Mouse (Mus musculus) spleen, adult 2 months (tissue): ENCODE results near the gene Kdm6b. TPM values are rescaled to one million over a fixed set of nuclear protein-coding genes. Genes with fewer than 3 reads are reported as not detected.

ENCODE experiments used
- DNase-seq, 2 experiments: peaks; one replicate each; pipeline versions ENCODE4 v3.0.0 to v3.0.0-alpha.2; 2012 to 2021; ENCODE audit warnings: low spot score in 2 of 2, low read depth in 1 of 2
- H3K27ac ChIP-seq: fragments of 200-500 bp; 2 replicates; pipeline ENCODE4 v1.5.1; 2012; ENCODE audit warnings: low read length, inconsistent platforms; ENCODE audit not compliant: insufficient read depth
- H3K27me3 ChIP-seq: fragments of 200-500 bp; 2 replicates; pipeline ENCODE4 v1.6.1; 2012; ENCODE audit warnings: mild to moderate bottlenecking, moderate library complexity, low read length, inconsistent platforms; ENCODE audit not compliant: control insufficient read depth, insufficient read depth
- H3K36me3 ChIP-seq: fragments of 200-500 bp; 2 replicates; pipeline ENCODE4 v1.6.1; 2012; ENCODE audit warnings: mild to moderate bottlenecking, low read length, inconsistent platforms; ENCODE audit not compliant: control insufficient read depth, insufficient read depth
- H3K4me1 ChIP-seq: fragments of 200-500 bp; 2 replicates; pipeline ENCODE4 v1.6.1; 2011; ENCODE audit warnings: inconsistent platforms; ENCODE audit not compliant: control insufficient read depth, insufficient read depth, insufficient read length
- H3K4me3 ChIP-seq: fragments of 200-500 bp; 2 replicates; pipeline ENCODE4 v1.5.1; 2011; ENCODE audit warnings: mild to moderate bottlenecking, inconsistent platforms; ENCODE audit not compliant: insufficient read depth, insufficient read length; ENCODE audit errors: extremely low read depth
- CTCF ChIP-seq: fragments of 200-500 bp; IDR thresholded peaks from 2 replicates; pipeline ENCODE4 v1.5.1; 2011; ENCODE audit warnings: mild to moderate bottlenecking, inconsistent platforms; ENCODE audit not compliant: insufficient read depth, insufficient read length, insufficient replicate concordance; ENCODE audit errors: extremely low read depth
- POLR2A ChIP-seq: fragments of 200-500 bp; IDR thresholded peaks from 2 replicates; pipeline ENCODE4 v1.6.1; 2011; ENCODE audit warnings: low read depth, low read length, inconsistent platforms
- WGBS: fragments of 180-500 bp; shearing (Covaris S2); methylation state at CpG from one replicate; pipeline ENCODE4 v1.1.7; 2018; 5-methylcytosine and 5-hydroxymethylcytosine counted together
- polyA plus RNA-seq: library from polyadenylated mRNA; depleted of rRNA; stranded (reverse); fragments of >200 nt; gene quantifications from 2 replicates; pipeline ENCODE4 v1.2.3, GENCODE M21; 2012

The Kdm6b gene
- polyA plus RNA-seq, 1 experiment = 15.8 TPM

DNA sequence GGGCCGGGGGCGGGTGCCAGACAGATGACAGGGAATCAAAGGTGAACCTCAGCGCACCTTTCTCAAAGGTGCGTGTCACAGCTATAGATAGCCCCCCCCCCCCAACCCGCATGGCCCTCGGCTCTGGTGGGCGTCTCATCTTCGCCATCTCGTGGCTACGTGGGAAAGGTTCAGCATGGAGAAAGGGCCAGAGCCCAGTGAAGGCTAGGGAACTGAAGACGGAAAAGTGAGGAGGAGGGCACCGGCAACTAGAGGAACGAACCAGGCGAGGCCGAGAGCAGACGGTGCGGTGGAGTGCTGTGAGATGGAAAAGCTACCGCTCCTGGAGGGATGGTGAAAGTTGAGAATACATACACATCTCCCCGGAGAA is 6.0 kb upstream of the Kdm6b start:
- peaks cover 14% of the 10 kb centered on the region; the same call in 1 of the 2 replicates for H3K4me1 ChIP-seq
- under 1% methylated on average over 19 of the region's 19 CpGs for WGBS
- TF ChIP-seq CTCF (no peak), POLR2A (no peak)
- no peaks in the 10 kb centered on the region; the same call in 1 of the 2 replicates for H3K27me3 ChIP-seq
- no peaks in the 10 kb centered on the region for H3K36me3 ChIP-seq
- peak overlapping the region; percentile 53 for H3K4me3 ChIP-seq
- peak overlapping the region; percentile 37; the same call in 1 of the 2 replicates for H3K27ac ChIP-seq
- DNase-seq = no peak

DNA sequence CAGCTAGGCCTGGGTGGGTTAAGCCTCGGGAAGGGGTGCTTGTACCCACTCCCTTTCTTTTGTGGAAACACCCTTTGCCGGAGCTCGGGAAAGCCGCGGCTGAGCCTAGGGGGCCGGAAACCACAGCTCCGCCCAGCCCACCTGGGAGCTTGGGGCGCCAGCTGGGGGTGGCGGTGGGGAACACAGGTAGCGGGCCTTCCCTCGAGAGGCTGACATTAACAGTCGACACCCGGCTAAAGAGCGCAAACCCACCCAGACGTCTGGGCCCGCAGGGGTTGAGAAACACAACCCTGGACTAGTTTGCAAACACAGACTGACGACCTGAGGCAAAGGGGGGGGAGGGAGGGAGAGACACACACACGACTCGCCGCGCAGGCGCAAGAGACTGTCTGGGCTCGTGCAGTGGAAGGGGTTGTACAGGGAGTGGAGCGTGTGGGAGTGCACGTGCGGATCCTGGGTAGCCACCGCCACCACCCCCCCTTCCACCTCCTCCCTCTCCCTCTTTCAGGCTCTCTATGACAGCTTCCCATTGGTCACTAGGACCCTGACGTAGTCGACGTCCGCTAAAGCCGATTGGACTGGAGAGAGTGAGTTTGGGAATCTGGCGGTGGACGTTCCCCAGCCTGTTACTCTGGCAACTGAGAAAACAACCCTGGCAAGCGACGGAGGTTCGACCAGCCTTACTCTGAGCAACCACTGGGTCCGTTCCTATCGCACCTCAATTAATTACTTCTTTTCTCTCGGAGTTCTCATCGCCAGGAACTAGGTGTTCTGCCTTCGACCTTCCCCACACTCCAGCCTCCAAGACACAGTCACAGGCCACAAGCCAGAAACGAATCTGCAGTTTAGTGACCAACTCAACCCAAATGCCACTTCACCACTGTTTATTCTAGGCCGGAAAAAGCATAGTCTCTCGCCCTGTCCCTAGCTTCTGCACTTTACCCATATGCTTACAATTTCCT is 5.3 kb upstream of the Kdm6b start:
- Histone ChIP-seq H3K36me3 (no peaks in the 10 kb centered on the region), H3K27me3 (no peaks in the 10 kb centered on the region; the same call in 1 of the 2 replicates), H3K27ac (peak overlapping the region; percentile 63), H3K4me1 (peaks cover 14% of the 10 kb centered on the region; the same call in 1 of the 2 replicates), H3K4me3 (peak overlapping the region; percentile 48)
- WGBS = under 1% methylated on average over 45 of the region's 45 CpGs
- no peak for TF ChIP-seq POLR2A
- no peak for TF ChIP-seq CTCF
- peak; percentile 58 to 66 for DNase-seq

DNA sequence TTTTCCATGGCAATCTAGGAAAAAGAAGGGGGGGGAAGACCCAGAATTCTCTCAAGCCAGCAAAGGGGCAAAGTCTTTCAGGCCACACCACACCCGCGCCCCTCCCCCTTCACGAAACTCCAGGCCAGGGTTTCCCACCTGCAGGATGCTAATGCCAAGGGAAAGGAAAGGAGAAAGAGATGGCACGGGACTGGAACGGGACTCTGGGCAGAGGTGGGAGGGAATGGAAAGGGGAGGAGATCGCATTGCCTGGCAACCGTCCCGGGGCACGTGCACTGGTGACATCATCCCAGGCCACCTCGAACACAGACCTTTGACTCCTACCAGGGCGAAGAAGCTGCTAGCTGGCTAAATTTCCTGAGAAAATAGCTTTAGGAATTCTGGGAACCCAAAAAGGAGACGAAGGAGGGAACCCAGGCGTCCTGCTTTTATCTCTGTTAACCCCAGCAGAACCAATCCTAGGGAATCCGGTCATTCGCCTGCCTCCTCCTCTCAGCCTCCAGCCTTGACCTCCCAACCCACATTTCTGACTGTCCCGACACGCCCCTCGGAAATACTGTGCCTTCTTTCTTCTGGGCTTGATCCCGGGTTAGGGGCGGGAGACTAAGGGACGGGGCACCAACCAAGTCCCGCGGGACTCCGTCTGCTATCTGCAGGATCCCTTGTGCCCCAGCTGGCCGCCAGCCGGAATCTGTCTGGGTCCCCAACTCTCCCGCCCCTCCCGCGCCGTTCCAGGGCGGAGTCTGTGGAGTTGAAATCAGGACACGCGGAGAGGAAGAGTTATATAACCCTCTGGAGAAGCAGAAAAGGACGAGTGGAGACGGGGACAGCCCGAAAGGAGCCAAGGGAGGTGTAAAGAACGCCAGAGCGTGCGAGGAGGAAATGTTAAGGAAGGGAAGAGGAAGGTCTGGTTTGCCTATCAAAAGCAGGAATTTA is 4.2 kb upstream of the Kdm6b start:
- WGBS = 1% methylated on average over 39 of the region's 39 CpGs
- no peaks in the 10 kb centered on the region for H3K36me3 ChIP-seq
- peak overlapping the region; percentile 63 for H3K27ac ChIP-seq
- H3K4me1 ChIP-seq = peaks cover 14% of the 10 kb centered on the region; the same call in 1 of the 2 replicates
- DNase-seq = no peak
- no peaks in the 10 kb centered on the region; the same call in 1 of the 2 replicates for H3K27me3 ChIP-seq
- TF ChIP-seq POLR2A (0 out of 2 replicates have a peak, but pooled peaks have one; percentile 7), CTCF (no peak)
- peak overlapping the region; percentile 48 for H3K4me3 ChIP-seq

DNA sequence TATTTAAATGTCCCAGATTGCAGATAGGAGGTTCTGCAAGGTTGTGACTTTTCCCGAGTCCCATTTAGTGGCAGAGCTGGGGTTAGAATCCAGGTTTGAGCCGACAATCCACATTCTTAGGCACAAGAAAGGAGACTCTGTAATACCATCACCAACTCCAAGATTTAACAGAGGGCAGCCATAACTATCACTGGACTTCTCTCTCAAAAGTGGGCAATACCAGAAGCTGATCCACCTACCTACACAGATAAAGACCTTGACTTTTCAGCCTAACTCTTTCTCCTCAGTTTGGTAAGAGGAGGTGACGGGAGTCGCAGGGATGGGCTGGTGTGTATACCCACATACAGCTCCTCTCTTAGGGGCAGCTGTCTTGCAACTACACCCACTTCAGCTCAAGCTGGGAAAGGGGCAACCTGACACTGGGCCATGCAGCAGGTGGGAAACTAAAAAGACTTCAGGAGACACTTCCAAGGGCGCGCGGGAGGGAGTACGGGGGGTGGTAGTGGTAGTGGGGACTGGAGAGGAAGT is 3.5 kb upstream of the Kdm6b start:
- Histone ChIP-seq H3K36me3 (no peaks in the 10 kb centered on the region), H3K4me1 (peaks cover 14% of the 10 kb centered on the region; the same call in 1 of the 2 replicates), H3K27me3 (no peaks in the 10 kb centered on the region; the same call in 1 of the 2 replicates), H3K27ac (no peak overlapping the region; the same call in 1 of the 2 replicates), H3K4me3 (no peak overlapping the region)
- TF ChIP-seq CTCF (no peak), POLR2A (no peak)
- no peak for DNase-seq
- WGBS = 37% methylated on average over 8 of the region's 8 CpGs

DNA sequence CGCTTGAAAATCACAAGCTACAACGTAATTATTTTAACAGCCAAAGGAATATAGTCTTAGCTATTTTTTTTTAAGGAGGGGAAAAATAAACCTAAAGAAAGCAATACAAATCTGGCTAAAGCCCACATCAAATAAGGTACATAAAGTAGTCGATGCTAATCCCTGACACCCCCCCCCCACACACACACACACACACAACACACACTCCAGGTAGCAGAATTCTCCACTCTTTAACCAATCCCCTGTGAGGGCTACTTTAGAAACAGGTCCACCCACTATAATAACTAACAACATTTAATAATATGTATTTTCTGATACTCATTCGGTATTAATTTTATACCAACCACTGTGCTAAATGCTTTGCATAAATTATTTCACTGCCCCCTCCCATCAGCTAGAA is 3.0 kb upstream of the Kdm6b start:
- H3K4me1 ChIP-seq = peaks cover 14% of the 10 kb centered on the region; the same call in 1 of the 2 replicates
- no peaks in the 10 kb centered on the region for H3K27me3 ChIP-seq
- H3K27ac ChIP-seq = no peak overlapping the region

DNA sequence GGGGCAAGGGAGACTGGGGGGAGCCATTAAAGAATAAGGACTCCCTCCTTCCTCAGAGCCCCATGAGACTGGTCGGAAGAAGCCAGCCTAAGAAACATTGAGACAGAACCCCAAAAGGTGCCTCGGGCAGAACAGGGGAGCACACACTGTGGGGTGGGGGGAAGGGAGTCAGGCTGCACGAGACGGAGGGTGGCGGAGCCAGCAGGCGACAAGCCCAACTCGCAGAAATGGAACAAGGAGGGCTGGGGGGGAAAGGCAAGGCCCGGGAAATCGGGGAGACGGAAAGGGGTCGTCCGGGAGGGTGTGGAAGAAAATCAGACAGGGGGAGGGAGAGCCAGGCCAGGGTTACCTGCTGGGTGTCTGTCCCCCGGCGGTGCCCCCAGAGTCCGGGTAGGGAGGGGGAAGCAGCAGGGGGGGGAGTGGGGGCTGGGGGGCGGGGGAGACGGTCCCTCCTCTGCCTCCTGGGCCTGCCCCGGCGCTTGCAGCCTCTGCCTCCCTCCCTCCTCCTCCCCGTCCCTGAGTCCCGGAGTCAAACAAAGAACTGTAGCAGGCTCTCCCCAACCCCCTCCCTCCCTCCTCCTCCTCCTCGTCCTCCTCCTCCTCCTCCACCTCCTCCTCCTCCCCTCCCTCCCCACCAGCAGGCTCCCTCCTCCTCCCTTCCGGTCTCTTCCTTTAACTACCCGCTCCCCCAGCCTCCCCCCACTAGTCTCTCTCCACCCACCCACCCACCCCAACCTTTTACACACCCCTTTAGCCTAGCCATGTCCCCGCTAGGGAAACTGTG is 2.4 kb upstream of the Kdm6b start:
- Histone ChIP-seq H3K36me3 (no peaks in the 10 kb centered on the region), H3K27ac (peak overlapping the region; percentile 61), H3K4me1 (peaks cover 14% of the 10 kb centered on the region; the same call in 1 of the 2 replicates), H3K4me3 (peak overlapping the region; percentile 43), H3K27me3 (no peaks in the 10 kb centered on the region)
- no peak for DNase-seq
- TF ChIP-seq CTCF (no peak), POLR2A (no peak)
- 9% methylated on average over 18 of the region's 25 CpGs for WGBS

More for the DNA sequence above, 3.0 kb upstream of the Kdm6b start:
- no peak overlapping the region for H3K4me3 ChIP-seq
- 7% methylated on average over 4 of the region's 4 CpGs for WGBS
- no peaks in the 10 kb centered on the region for H3K36me3 ChIP-seq
- DNase-seq = no peak
- no peak for TF ChIP-seq POLR2A
- no peak for TF ChIP-seq CTCF
